Mouse (Mus musculus) heart, embryonic 14.5 days (tissue): ENCODE data around the gene Gpc3. TPM values are rescaled to one million over a fixed set of nuclear protein-coding genes. Genes with fewer than 3 reads are reported as not detected.

Experiments
- ATAC-seq: fragments of 200-750 bp; cut with Nextera tagmentation; 2 replicates; pipeline ENCODE4 v1.8.0; 2017; ENCODE audit warnings: low read depth, moderate TSS enrichment; ENCODE audit not compliant: insufficient number of reproducible peaks, insufficient read depth, low FRiP score
- H3K27ac ChIP-seq, 2 experiments: fragments of 200-500 bp in 1 of 2; fragments of 300-500 bp in 1 of 2; sonication (generic) in 1 of 2; replicated peaks in 1 of 2; 2 replicates each; pipeline ENCODE4 v1.5.1; 2012 to 2014; ENCODE audit warnings: low read depth in 2 of 2, low read length in 2 of 2, control low read depth in 1 of 2, mild to moderate bottlenecking in 1 of 2, mixed read lengths in 1 of 2; ENCODE audit not compliant: control insufficient read depth in 1 of 2, insufficient read depth in 1 of 2
- H3K27me3 ChIP-seq: fragments of 300-500 bp; sonication (generic); 2 replicates; pipeline ENCODE4 v1.6.1; 2014; ENCODE audit warnings: mild to moderate bottlenecking, low read length, control low read depth; ENCODE audit not compliant: control insufficient read depth, insufficient read depth
- H3K36me3 ChIP-seq: fragments of 300-500 bp; sonication (generic); 2 replicates; pipeline ENCODE4 v1.6.1; 2014; ENCODE audit warnings: mild to moderate bottlenecking, control low read depth, low read length, mixed read lengths; ENCODE audit not compliant: control insufficient read depth, insufficient read depth
- H3K4me1 ChIP-seq, 2 experiments: fragments of 200-500 bp in 1 of 2; fragments of 300-500 bp in 1 of 2; sonication (generic) in 1 of 2; 2 replicates each; pipeline ENCODE4 v1.6.1; 2012 to 2014; ENCODE audit warnings: low read length in 2 of 2, control low read depth in 1 of 2, mixed read lengths in 1 of 2; ENCODE audit not compliant: control insufficient read depth in 2 of 2, insufficient read depth in 2 of 2
- H3K4me2 ChIP-seq: fragments of 300-500 bp; sonication (generic); 2 replicates; pipeline ENCODE4 v1.6.1; 2014; ENCODE audit warnings: mild to moderate bottlenecking, low read length
- H3K4me3 ChIP-seq, 2 experiments: fragments of 200-500 bp in 1 of 2; fragments of 300-500 bp in 1 of 2; sonication (generic) in 1 of 2; 2 replicates each; pipeline ENCODE4 v1.5.1; 2012 to 2014; ENCODE audit warnings: low read length in 2 of 2, mild to moderate bottlenecking in 2 of 2, control low read depth in 1 of 2, low read depth in 1 of 2, moderate library complexity in 1 of 2; ENCODE audit not compliant: control insufficient read depth in 1 of 2, insufficient read depth in 1 of 2
- H3K9ac ChIP-seq: fragments of 300-500 bp; sonication (generic); 2 replicates; pipeline ENCODE4 v1.6.1; 2014; ENCODE audit warnings: mild to moderate bottlenecking, low read length
- H3K9me3 ChIP-seq: fragments of 300-500 bp; sonication (generic); 2 replicates; pipeline ENCODE4 v1.6.1; 2016; ENCODE audit warnings: low read length, control low read depth; ENCODE audit not compliant: control insufficient read depth
- WGBS: fragments of 180-500 bp; shearing (Covaris S2); extraction: QIAGEN DNeasy Blood & Tissue Kit; methylation state at CpG from one replicate; pipeline ENCODE4 v1.1.7; 2014; 5-methylcytosine and 5-hydroxymethylcytosine counted together
- polyA plus RNA-seq: library from polyadenylated mRNA; unstranded; fragments of >200 nt; fragmentation: Nextera tagmentation; extraction: Ambion mirVana; gene quantifications from 2 replicates; pipeline ENCODE4 v1.2.1, GENCODE M21; 2014

Gene Gpc3
- polyA plus RNA-seq, 1 experiment from 2014 or later = 579 TPM

- H3K4me1 ChIP-seq = no peaks in the 10 kb centered on the region
- no peaks in the 10 kb centered on the region for H3K36me3 ChIP-seq
- 71% methylated on average over 3 of the region's 3 CpGs for WGBS
- H3K9ac ChIP-seq = no peak overlapping the region
- H3K4me2 ChIP-seq = no peak overlapping the region
- no peak for ATAC-seq
- no peak overlapping the region for H3K4me3 ChIP-seq
- H3K9me3 ChIP-seq = no peaks in the 10 kb centered on the region
- H3K27ac ChIP-seq = no peak overlapping the region
- no peaks in the 10 kb centered on the region for H3K27me3 ChIP-seq
Observed at GRCm38 (mm10) chrX:52419850-52420249, 193.9 kb downstream of the Gpc3 start.

DNA sequence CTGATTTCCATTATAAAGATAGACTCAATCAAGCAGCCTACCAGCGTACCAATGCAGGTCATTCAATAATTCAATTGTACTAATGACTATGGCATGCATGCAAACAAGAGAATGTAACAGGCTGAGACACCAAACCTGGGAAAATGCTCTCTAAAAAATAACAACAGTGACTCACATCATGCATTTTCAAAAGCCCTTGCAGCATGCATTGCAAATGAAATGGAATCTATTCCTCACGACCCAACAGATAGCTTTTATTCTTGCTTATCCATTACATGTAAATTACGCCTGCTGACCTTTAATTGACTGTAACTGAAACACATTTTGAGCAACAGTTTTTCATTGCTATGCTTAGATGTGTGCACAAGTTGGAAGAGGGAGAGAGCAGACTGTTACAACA lies 200.8 kb downstream of the Gpc3 start:
- Histone ChIP-seq H3K4me2 (no peak overlapping the region), H3K27me3 (no peaks in the 10 kb centered on the region), H3K4me1 (no peaks in the 10 kb centered on the region), H3K9ac (no peak overlapping the region), H3K36me3 (no peaks in the 10 kb centered on the region), H3K9me3 (no peaks in the 10 kb centered on the region), H3K4me3 (no peak overlapping the region), H3K27ac (no peak overlapping the region)
- WGBS = 78% methylated on average over 3 of the region's 3 CpGs
- ATAC-seq = no peak

DNA sequence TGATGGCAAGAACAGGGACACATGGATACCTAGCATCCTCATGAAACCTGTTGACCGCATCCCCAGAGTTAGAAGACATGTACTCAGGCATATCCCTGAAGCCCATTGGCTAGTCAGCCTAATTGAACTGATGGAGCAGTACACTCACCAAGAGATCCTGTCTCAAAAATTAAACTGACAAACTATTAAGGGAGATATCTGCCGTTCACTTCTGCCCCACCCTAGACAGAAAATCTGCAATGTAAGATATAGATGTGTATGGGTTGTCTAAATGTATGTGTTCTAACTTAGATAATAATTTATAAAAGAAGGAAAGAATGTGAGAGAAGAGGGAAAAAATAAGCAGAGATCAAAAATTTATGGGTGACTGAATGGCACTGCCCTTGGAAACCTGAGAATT lies 212.6 kb downstream of the Gpc3 start:
- H3K36me3 ChIP-seq = no peaks in the 10 kb centered on the region
- no peak overlapping the region for H3K4me3 ChIP-seq
- H3K4me1 ChIP-seq = no peaks in the 10 kb centered on the region
- H3K4me2 ChIP-seq = no peak overlapping the region
- no peaks in the 10 kb centered on the region for H3K9me3 ChIP-seq
- 83% methylated on average over 2 of the region's 2 CpGs for WGBS
- H3K27me3 ChIP-seq = no peaks in the 10 kb centered on the region
- no peak for ATAC-seq
- H3K9ac ChIP-seq = no peak overlapping the region
- no peak overlapping the region for H3K27ac ChIP-seq

GRCm38 (mm10) chrX:52375129-52375528 lies 238.6 kb downstream of the Gpc3 start:
- WGBS = 71% methylated on average over 3 of the region's 3 CpGs
- Histone ChIP-seq H3K4me3 (no peak overlapping the region), H3K27ac (no peak overlapping the region), H3K9me3 (no peaks in the 10 kb centered on the region), H3K4me2 (no peak overlapping the region), H3K27me3 (no peaks in the 10 kb centered on the region), H3K36me3 (no peaks in the 10 kb centered on the region), H3K9ac (no peak overlapping the region), H3K4me1 (peaks cover 0 to 6% of the 10 kb centered on the region in 2 experiments; a peak in 1 of 4 replicates)
- no peak for ATAC-seq

DNA sequence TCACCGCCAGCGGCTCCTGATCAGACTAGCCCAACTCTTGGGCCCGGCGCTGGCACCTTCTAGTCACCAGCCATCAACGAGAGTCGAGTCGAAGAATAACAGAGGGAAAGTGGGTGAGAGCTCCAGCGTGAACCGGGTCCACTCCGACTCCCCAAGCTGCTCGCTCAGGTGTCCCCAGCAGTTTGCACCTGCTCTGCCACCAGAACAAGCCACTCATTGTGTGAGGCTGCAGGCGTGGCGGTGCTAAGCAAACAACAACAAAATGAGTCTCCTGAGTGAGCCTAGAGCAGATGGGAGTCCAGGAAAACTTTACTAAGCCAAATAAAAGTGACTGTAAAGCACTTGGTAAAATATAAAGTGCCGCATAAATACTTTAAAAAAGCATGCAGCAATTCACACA lies 239.5 kb downstream of the Gpc3 start:
- WGBS = 79% methylated on average over 14 of the region's 14 CpGs

DNA sequence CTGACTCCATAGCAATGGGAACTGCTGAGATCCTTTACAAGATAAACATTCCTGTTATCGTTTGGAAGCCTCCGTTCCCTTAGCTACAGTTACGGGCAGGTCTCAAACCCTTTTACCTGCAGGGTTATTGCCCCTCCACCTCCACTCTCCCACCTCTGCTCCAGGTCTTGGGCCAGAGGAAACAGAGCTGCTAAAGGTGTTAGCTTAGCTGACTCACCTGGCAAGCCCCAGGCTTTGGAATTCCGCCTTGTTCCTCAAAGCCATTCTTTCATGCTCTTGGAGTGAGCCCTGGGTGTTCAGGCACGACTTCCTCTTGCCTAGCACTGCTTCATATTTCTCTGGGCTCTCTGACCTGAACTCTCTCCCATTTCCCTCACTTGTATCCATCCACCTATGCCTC lies 241.3 kb downstream of the Gpc3 start:
- Histone ChIP-seq H3K9me3 (no peaks in the 10 kb centered on the region), H3K27me3 (no peaks in the 10 kb centered on the region), H3K4me1 (peaks cover 0 to 6% of the 10 kb centered on the region in 2 experiments; a peak in 1 of 4 replicates), H3K27ac (no peak overlapping the region), H3K4me2 (no peak overlapping the region), H3K36me3 (no peaks in the 10 kb centered on the region), H3K4me3 (no peak overlapping the region), H3K9ac (no peak overlapping the region)
- no peak for ATAC-seq
- WGBS = 82% methylated on average over 5 of the region's 5 CpGs

More for the DNA sequence above, 239.5 kb downstream of the Gpc3 start:
- no peak overlapping the region for H3K27ac ChIP-seq
- H3K36me3 ChIP-seq = no peaks in the 10 kb centered on the region
- no peak overlapping the region for H3K4me2 ChIP-seq
- ATAC-seq = no peak
- H3K4me3 ChIP-seq = no peak overlapping the region
- peaks cover 0 to 6% of the 10 kb centered on the region in 2 experiments; a peak in 1 of 4 replicates for H3K4me1 ChIP-seq
- H3K9me3 ChIP-seq = no peaks in the 10 kb centered on the region
- no peak overlapping the region for H3K9ac ChIP-seq
- no peaks in the 10 kb centered on the region for H3K27me3 ChIP-seq

DNA sequence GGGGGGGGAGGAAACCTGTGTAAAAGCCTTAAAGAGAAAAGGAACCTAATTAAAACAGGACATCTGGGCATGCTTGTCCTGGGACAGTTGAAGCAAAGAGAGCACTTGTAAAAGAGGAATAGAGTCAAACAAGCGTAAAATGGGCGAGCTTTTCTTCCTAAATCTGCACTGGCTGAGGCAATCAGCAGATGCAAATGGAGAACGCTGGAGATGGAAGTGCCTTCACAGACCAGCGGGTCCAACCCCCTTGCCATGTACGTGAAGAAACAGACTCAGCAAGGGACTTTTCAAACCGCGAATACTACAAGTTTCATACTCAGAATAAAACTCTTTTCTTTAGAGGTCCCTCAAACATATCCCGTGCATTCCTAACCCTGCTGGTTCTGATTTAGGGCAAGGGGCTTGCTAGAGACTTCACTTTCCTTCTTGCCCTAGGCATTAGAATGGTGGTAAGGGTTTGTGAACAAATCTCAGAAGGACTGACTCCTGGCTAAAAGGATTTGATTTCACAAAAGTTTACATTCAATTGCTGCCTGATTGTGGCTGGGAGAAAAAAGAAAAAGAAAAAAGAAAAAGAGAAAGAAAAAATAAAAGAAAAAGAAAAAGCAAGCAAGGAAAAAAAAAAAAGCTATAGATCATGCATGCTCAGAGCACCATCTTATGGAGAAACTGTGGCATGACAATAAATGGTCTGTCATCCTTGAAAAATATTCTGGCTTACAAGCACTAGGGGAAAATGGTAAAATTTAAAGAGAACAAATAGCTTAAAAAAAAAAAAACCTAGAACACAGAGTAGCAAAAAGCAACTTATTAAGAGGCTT lies 243.6 kb downstream of the Gpc3 start:
- Histone ChIP-seq H3K27ac (no peak overlapping the region), H3K4me3 (no peak overlapping the region), H3K36me3 (no peaks in the 10 kb centered on the region), H3K4me2 (no peak overlapping the region), H3K4me1 (no peaks in the 10 kb centered on the region), H3K27me3 (no peaks in the 10 kb centered on the region), H3K9ac (no peak overlapping the region), H3K9me3 (no peaks in the 10 kb centered on the region)
- WGBS = 69% methylated on average over 8 of the region's 8 CpGs
- no peak for ATAC-seq
